Mouse (Mus musculus): ENCODE measurements around the gene Ntm. TPM values are rescaled to one million over a fixed set of nuclear protein-coding genes. Genes with fewer than 3 reads are reported as not detected.

The Ntm gene
- total and polyA plus RNA-seq, 3 experiments, result not detected

GRCm38 (mm10) chr9:29479051-29479450 lies 483.9 kb downstream of the Ntm start:
- Histone ChIP-seq H3K79me2 (ENCODE audit: control insufficient read depth, insufficient read depth, low read length, poor library complexity) (no peaks in the 10 kb centered on the region), H3K9me3 (replicated peaks; ENCODE audit: insufficient read depth, low read length) (no peaks in the 10 kb centered on the region), H3K4me1 (ENCODE audit: control insufficient read depth in 1 of 2, insufficient read depth in 2 of 2, low read length in 2 of 2) (no peaks in the 10 kb centered on the region), H3K4me3 (ENCODE audit: control insufficient read depth in 1 of 2, insufficient read depth in 1 of 2, low read depth in 2 of 2, low read length in 2 of 2) (no peak overlapping the region), H3K36me3 (ENCODE audit: control insufficient read depth in 1 of 2, insufficient read depth in 2 of 2, low read length in 2 of 2) (no peaks in the 10 kb centered on the region), H3K9ac (ENCODE audit: control insufficient read depth, low read depth, low read length, poor library complexity, severe bottlenecking) (no peak overlapping the region), H3K27me3 (ENCODE audit: control insufficient read depth in 1 of 2, insufficient read depth in 2 of 2, low read length in 2 of 2) (no peaks in the 10 kb centered on the region), H3K27ac (ENCODE audit: control insufficient read depth, low read depth, low read length) (no peak overlapping the region)
- no peak for TF ChIP-seq ZNF384 (IDR thresholded peaks at IDR 0.05; ENCODE audit: low read depth, low read length)
- TF ChIP-seq SMC3 (IDR thresholded peaks at IDR 0.05; ENCODE audit: low read depth, low read length), result no peak
- no peak for TF ChIP-seq RCOR1 (IDR thresholded peaks at IDR 0.05; ENCODE audit: low read depth, low read length)
- TF ChIP-seq GABPA (IDR thresholded peaks at IDR 0.05; ENCODE audit: low read depth, low read length), result no peak
- TF ChIP-seq POLR2AphosphoS5 (IDR thresholded peaks at IDR 0.05; ENCODE audit: borderline replicate concordance, low read depth, low read length), result no peak
- no peak for TF ChIP-seq USF1 (IDR thresholded peaks at IDR 0.05; ENCODE audit: low read depth, low read length)
- TF ChIP-seq SIN3A (IDR thresholded peaks at IDR 0.05; ENCODE audit: low read length), result no peak
- TF ChIP-seq TCF12 (IDR thresholded peaks at IDR 0.05; ENCODE audit: low read depth, low read length), result no peak
- TF ChIP-seq KAT2A (conservative IDR thresholded peaks at IDR 0.05; ENCODE audit: low read depth, low read length), result no peak
- TF ChIP-seq GATA1 (IDR thresholded peaks at IDR 0.05; ENCODE audit: low read depth, low read length), result no peak
- no peak for TF ChIP-seq MYB (IDR thresholded peaks at IDR 0.05; ENCODE audit: low read depth, low read length)
- TF ChIP-seq BHLHE40 (IDR thresholded peaks at IDR 0.05; ENCODE audit: borderline replicate concordance, low read depth, low read length), result no peak
- TF ChIP-seq MEF2A (IDR thresholded peaks at IDR 0.05; ENCODE audit: extremely low read depth, insufficient replicate concordance, low read depth, low read length, poor library complexity, severe bottlenecking), result no peak
- TF ChIP-seq MXI1 (IDR thresholded peaks at IDR 0.05; ENCODE audit: low read depth, low read length), result no peak
- TF ChIP-seq MAX (IDR thresholded peaks at IDR 0.05; ENCODE audit: low read length), result no peak
- TF ChIP-seq MAZ (IDR thresholded peaks at IDR 0.05; ENCODE audit: low read depth, low read length), result no peak
- no peak for TF ChIP-seq JUND (IDR thresholded peaks at IDR 0.05; ENCODE audit: low read depth, low read length)
- TF ChIP-seq RAD21 (IDR thresholded peaks at IDR 0.05; ENCODE audit: low read depth, low read length), result no peak
- no peak for TF ChIP-seq NRF1 (IDR thresholded peaks at IDR 0.05; ENCODE audit: insufficient read depth, low read depth, low read length, poor library complexity, severe bottlenecking)
- no peak for DNase-seq (ENCODE audit: low read depth, low spot score)

- H3K4me1 ChIP-seq (ENCODE audit: control insufficient read depth in 1 of 2, insufficient read depth in 2 of 2, low read length in 2 of 2), result no peaks in the 10 kb centered on the region
- no peaks in the 10 kb centered on the region for H3K27me3 ChIP-seq (ENCODE audit: control insufficient read depth in 1 of 2, insufficient read depth in 2 of 2, low read length in 2 of 2)
- no peaks in the 10 kb centered on the region for H3K9me3 ChIP-seq (replicated peaks; ENCODE audit: insufficient read depth, low read length)
- H3K27ac ChIP-seq (ENCODE audit: control insufficient read depth, low read depth, low read length), result no peak overlapping the region
- no peak for DNase-seq (ENCODE audit: low read depth, low spot score)
- TF ChIP-seq MEF2A (IDR thresholded peaks at IDR 0.05; ENCODE audit: extremely low read depth, insufficient replicate concordance, low read depth, low read length, poor library complexity, severe bottlenecking), result no peak
- no peak overlapping the region for H3K4me3 ChIP-seq (ENCODE audit: control insufficient read depth in 1 of 2, insufficient read depth in 1 of 2, low read depth in 2 of 2, low read length in 2 of 2)
- H3K9ac ChIP-seq (ENCODE audit: control insufficient read depth, low read depth, low read length, poor library complexity, severe bottlenecking), result no peak overlapping the region
- H3K36me3 ChIP-seq (ENCODE audit: control insufficient read depth in 1 of 2, insufficient read depth in 2 of 2, low read length in 2 of 2), result no peaks in the 10 kb centered on the region
- no peaks in the 10 kb centered on the region for H3K79me2 ChIP-seq (ENCODE audit: control insufficient read depth, insufficient read depth, low read length, poor library complexity)
These were observed 485.7 kb downstream of the Ntm start for GRCm38 (mm10) chr9:29477219-29477618.

Data from MEL (cell line).